Comparison of ENCODE assay signal across 21 mouse cellular contexts in the genomic region with DNA sequence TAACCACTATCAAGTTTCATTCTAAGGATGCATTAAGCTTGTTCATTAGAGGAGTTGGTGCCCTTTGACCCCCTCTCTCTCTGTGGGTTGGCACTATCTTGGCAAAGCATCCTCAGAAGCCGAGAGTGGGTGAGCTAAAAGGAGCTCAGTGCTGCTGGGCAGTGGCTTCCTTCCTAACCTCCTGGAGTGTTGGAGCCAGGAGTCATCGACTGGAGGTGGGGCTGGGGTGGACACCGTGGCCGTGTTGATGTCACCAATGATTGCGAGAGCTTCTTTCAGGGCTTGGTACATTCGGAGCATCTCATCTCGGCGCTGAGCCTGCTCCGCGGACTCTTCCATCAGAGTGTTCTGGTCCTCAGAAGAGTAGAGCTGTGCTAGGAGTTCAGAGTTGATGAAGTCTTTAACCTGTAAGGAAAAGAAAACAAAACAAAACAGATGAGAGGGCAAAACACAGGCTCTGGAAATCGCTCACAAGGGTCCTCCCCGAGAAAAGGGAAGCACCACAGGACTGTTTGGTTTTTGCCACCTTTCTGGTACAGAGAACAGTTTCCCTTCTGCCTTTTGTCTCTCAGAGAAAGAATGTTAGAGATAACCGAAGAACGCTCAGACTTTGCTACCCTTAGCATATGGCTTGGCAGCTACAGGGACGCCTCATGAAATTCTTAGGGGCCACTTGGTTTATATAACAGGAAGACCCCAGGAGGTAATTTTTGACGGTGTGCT. TPM values are rescaled to one million over a fixed set of nuclear protein-coding genes. Genes with fewer than 3 reads are reported as not detected.
DNase-seq lines count a peak whose midpoint lies in the region; ATAC-seq lines count a peak whose summit lies in the region.
"Had no signal": no experiment of that assay in that cellular context is flagged by ENCODE, and none has a peak within 500 bp of the region (broad histone marks: within the 10 kb centered on the region; RNA-seq: fewer than 3 reads in every experiment).

No protein-coding gene starts in this region.

- H3K4me3 ChIP-seq in heart, embryonic 11.5 days (ENCODE audit: low read depth, low read length) = no peak overlapping the region
- H3K4me3 ChIP-seq in kidney, embryonic 14.5 days (ENCODE audit: low read length) = no peak overlapping the region
- no peak overlapping the region for H3K4me3 ChIP-seq in embryonic facial prominence, embryonic 15.5 days (replicated peaks)
- H3K4me3 ChIP-seq: liver, embryonic 12.5 days; lung, embryonic 15.5 days had no signal

- peak overlapping the region; percentile 17 for H3K4me2 ChIP-seq in heart, embryonic 11.5 days
- H3K4me2 ChIP-seq in kidney, embryonic 14.5 days (replicated peaks; ENCODE audit: low read depth, low read length) = no peak overlapping the region
- no peak overlapping the region for H3K4me2 ChIP-seq in embryonic facial prominence, embryonic 15.5 days (replicated peaks)
- H3K4me2 ChIP-seq: liver, embryonic 12.5 days; lung, embryonic 15.5 days had no signal

- intact Hi-C loops in heart, postnatal 36 days (cut with DNase I) = no loop called here

- peak overlapping the region; percentile 22; the same call in 1 of the 2 replicates for H3K27ac ChIP-seq in heart, embryonic 11.5 days (ENCODE audit: low read depth, low read length)
- 0 out of 2 replicates have a peak overlapping the region, but pooled peaks have one; percentile 2 for H3K27ac ChIP-seq in kidney, embryonic 14.5 days (ENCODE audit: low read depth, low read length)
- H3K27ac ChIP-seq in embryonic facial prominence, embryonic 15.5 days (replicated peaks) = peak overlapping the region; percentile 48; the same call in 1 of the 2 replicates
- H3K27ac ChIP-seq: liver, embryonic 12.5 days; lung, embryonic 15.5 days; macrophage had no signal

- WGBS in heart, embryonic 11.5 days (ENCODE audit: insufficient replicate concordance) = 43% methylated on average over 16 of the region's 16 CpGs
- 71% methylated on average over 16 of the region's 16 CpGs for WGBS in kidney, embryonic 14.5 days
- WGBS in embryonic facial prominence, embryonic 15.5 days = 73% methylated on average over 16 of the region's 16 CpGs

- ATAC-seq in heart, embryonic 11.5 days (replicated peaks; ENCODE audit: insufficient number of reproducible peaks, low FRiP score, low TSS enrichment) = 0 out of 2 replicates have a peak, but pooled peaks have one; percentile 15
- no peak for ATAC-seq in kidney, embryonic 14.5 days (ENCODE audit: low FRiP score, low TSS enrichment)
- ATAC-seq in embryonic facial prominence, embryonic 15.5 days (ENCODE audit: insufficient number of reproducible peaks, low FRiP score, low TSS enrichment, low read depth) = no peak
- peak; percentile 74 for ATAC-seq in megakaryocyte, adult 5-6 weeks (ENCODE audit: poor library complexity, severe bottlenecking)
- ATAC-seq: forebrain, postnatal 0 days; liver, embryonic 12.5 days; midbrain, embryonic 16.5 days had no signal

- H3K36me3 ChIP-seq in heart, embryonic 11.5 days (ENCODE audit: control insufficient read depth, insufficient read depth, low read length) = no peaks in the 10 kb centered on the region
- H3K36me3 ChIP-seq in kidney, embryonic 14.5 days (ENCODE audit: control insufficient read depth, insufficient read depth, low read length) = no peaks in the 10 kb centered on the region
- H3K36me3 ChIP-seq in embryonic facial prominence, embryonic 15.5 days = no peaks in the 10 kb centered on the region
- H3K36me3 ChIP-seq: liver, embryonic 12.5 days; lung, embryonic 15.5 days had no signal

- no peaks in the 10 kb centered on the region for H3K9me3 ChIP-seq in heart, embryonic 11.5 days (replicated peaks; ENCODE audit: control insufficient read depth, low read length)
- H3K9me3 ChIP-seq in kidney, embryonic 14.5 days (ENCODE audit: control insufficient read depth, low read length) = no peaks in the 10 kb centered on the region
- H3K9me3 ChIP-seq in embryonic facial prominence, embryonic 15.5 days (replicated peaks) = no peaks in the 10 kb centered on the region
- H3K9me3 ChIP-seq: liver, embryonic 12.5 days; lung, embryonic 15.5 days had no signal

- H3K4me1 ChIP-seq in heart, embryonic 11.5 days (ENCODE audit: control insufficient read depth, insufficient read depth, low read length) = peaks cover 30% of the 10 kb centered on the region
- peaks cover 44% of the 10 kb centered on the region for H3K4me1 ChIP-seq in kidney, embryonic 14.5 days (ENCODE audit: control insufficient read depth, insufficient read depth, low read length)
- peaks cover 71% of the 10 kb centered on the region for H3K4me1 ChIP-seq in embryonic facial prominence, embryonic 15.5 days
- H3K4me1 ChIP-seq: liver, embryonic 12.5 days had no signal

- H3K27me3 ChIP-seq in heart, embryonic 11.5 days (ENCODE audit: control insufficient read depth, insufficient read depth, low read length) = no peaks in the 10 kb centered on the region
- no peaks in the 10 kb centered on the region for H3K27me3 ChIP-seq in kidney, embryonic 14.5 days (ENCODE audit: control insufficient read depth, insufficient read depth, low read length)
- no peaks in the 10 kb centered on the region for H3K27me3 ChIP-seq in embryonic facial prominence, embryonic 15.5 days
- H3K27me3 ChIP-seq: liver, embryonic 12.5 days; lung, embryonic 15.5 days had no signal

- DNase-seq in heart, postnatal 36 days = no peak
- no peak for DNase-seq in kidney, adult 8-10 months
- DNase-seq in adrenal gland, postnatal 14 days = no peak
- DNase-seq in cerebellum, postnatal 25 days = no peak
- DNase-seq: adrenal gland, postnatal 36 days; cerebellum, adult 2 months; forebrain, postnatal 0 days; kidney, adult 18-20 months; kidney, postnatal 4 days had no signal

- no peak overlapping the region for H3K9ac ChIP-seq in heart, embryonic 11.5 days (ENCODE audit: low read depth, low read length)
- no peak overlapping the region for H3K9ac ChIP-seq in kidney, embryonic 14.5 days (ENCODE audit: low read depth, low read length)
- H3K9ac ChIP-seq in embryonic facial prominence, embryonic 15.5 days = no peak overlapping the region
- H3K9ac ChIP-seq: forebrain, postnatal 0 days; liver, embryonic 12.5 days; lung, embryonic 15.5 days had no signal

RNA-seq across cellular contexts. Expression of gene 4930558K02Rik, which starts 32.2 kb away (rescaled TPM):
- not detected in 2 replicates for polyA plus RNA-seq in heart, embryonic 11.5 days (2014; fragmentation: Nextera tagmentation; extraction: Ambion mirVana)
- total RNA-seq in heart, postnatal 36 days (2021) = not detected
- polyA plus RNA-seq in kidney, embryonic 14.5 days (2014; fragmentation: Nextera tagmentation; extraction: Ambion mirVana) = not detected in 2 replicates
- polyA plus RNA-seq in embryonic facial prominence, embryonic 15.5 days (2015; fragmentation: Nextera tagmentation; extraction: Ambion mirVana) = not detected in 2 replicates
- total RNA-seq in megakaryocyte, adult 5-6 weeks (2015) = not detected in 2 replicates
- not detected in 2 replicates for total RNA-seq in megakaryocyte, adult 5-6 weeks (2017)
- not detected in 2 replicates for total RNA-seq in adrenal gland, postnatal 14 days (2021)
- total RNA-seq: adrenal gland, postnatal 36 days; forebrain, postnatal 0 days; gastrocnemius, adult 18-20 months; layer of hippocampus, postnatal 14 days; left cerebral cortex, postnatal 10 days had no signal
- polyA plus RNA-seq: cerebellum, adult 2 months; gonadal fat pad, adult 2 months; liver, embryonic 12.5 days; lung, embryonic 15.5 days; macrophage had no signal

RNA-seq across cellular contexts. Expression of gene Pigc, which starts 42.7 kb away (rescaled TPM):
- 25.8 and 29.8 TPM in 2 replicates for polyA plus RNA-seq in heart, embryonic 11.5 days (2014; fragmentation: Nextera tagmentation; extraction: Ambion mirVana)
- 10 to 100 TPM; 14.3 to 17.6 TPM for total RNA-seq in heart, postnatal 36 days (2021)
- 33.6 and 42.2 TPM in 2 replicates for polyA plus RNA-seq in kidney, embryonic 14.5 days (2014; fragmentation: Nextera tagmentation; extraction: Ambion mirVana)
- polyA plus RNA-seq in embryonic facial prominence, embryonic 15.5 days (2015; fragmentation: Nextera tagmentation; extraction: Ambion mirVana) = 42.4 and 49.7 TPM in 2 replicates
- 11.7 and 13.5 TPM in 2 replicates for total RNA-seq in megakaryocyte, adult 5-6 weeks (2015)
- total RNA-seq in megakaryocyte, adult 5-6 weeks (2017) = 19.1 and 23.2 TPM in 2 replicates
- 18.0 and 23.1 TPM in 2 replicates for total RNA-seq in adrenal gland, postnatal 14 days (2021)

Comparison
In these comparisons a context has a peak if more than half of its experiments do, and no peak if none do; other contexts are left out.
1. ATAC-seq: peak in heart, embryonic 11.5 days (single experiment) and megakaryocyte, adult 5-6 weeks (single experiment); none in kidney, embryonic 14.5 days (single experiment) and embryonic facial prominence, embryonic 15.5 days (single experiment).
2. Peak in every context shown above with its lines, with median percentiles within 50 percentile points of each other: H3K27ac ChIP-seq.